Mouse (Mus musculus) midbrain, embryonic 16.5 days (tissue): Measurements from ENCODE around the gene Cyp39a1. TPM values are rescaled to one million over a fixed set of nuclear protein-coding genes. Genes with fewer than 3 reads are reported as not detected.

Experiments
- ATAC-seq: fragments of 200-750 bp; cut with Nextera tagmentation; 2 replicates; pipeline ENCODE4 v1.8.0; 2017; ENCODE audit warnings: moderate TSS enrichment
- H3K27ac ChIP-seq: fragments of 300-500 bp; sonication (generic); 2 replicates; pipeline ENCODE4 v1.5.1; 2014; ENCODE audit warnings: mild to moderate bottlenecking, low read length, mixed read lengths
- H3K27me3 ChIP-seq: fragments of 300-500 bp; sonication (generic); 2 replicates; pipeline ENCODE4 v1.6.1; 2014; ENCODE audit warnings: low read depth, low read length, mixed read lengths; ENCODE audit not compliant: control insufficient read depth, insufficient read depth
- H3K36me3 ChIP-seq: fragments of 300-500 bp; sonication (generic); 2 replicates; pipeline ENCODE4 v1.6.1; 2014; ENCODE audit warnings: mild to moderate bottlenecking, low read length, moderate library complexity, mixed read lengths; ENCODE audit not compliant: control insufficient read depth, insufficient read depth
- H3K4me1 ChIP-seq: fragments of 300-500 bp; sonication (generic); 2 replicates; pipeline ENCODE4 v1.6.1; 2014; ENCODE audit warnings: mild to moderate bottlenecking, low read length, mixed read lengths; ENCODE audit not compliant: control insufficient read depth, insufficient read depth
- H3K4me2 ChIP-seq: fragments of 300-500 bp; sonication (generic); 2 replicates; pipeline ENCODE4 v1.6.1; 2014; ENCODE audit warnings: mild to moderate bottlenecking, low read length, mixed read lengths
- H3K4me3 ChIP-seq: fragments of 300-500 bp; sonication (generic); 2 replicates; pipeline ENCODE4 v1.5.1; 2014; ENCODE audit warnings: low read depth, mild to moderate bottlenecking, low read length, moderate library complexity, mixed read lengths
- H3K9ac ChIP-seq: fragments of 300-500 bp; sonication (generic); 2 replicates; pipeline ENCODE4 v1.6.1; 2014; ENCODE audit warnings: low read depth, low read length, mixed read lengths
- H3K9me3 ChIP-seq: fragments of 300-500 bp; sonication (generic); replicated peaks from 2 replicates; pipeline ENCODE4 v1.6.1; 2014; ENCODE audit warnings: mild to moderate bottlenecking, low read length, mixed read lengths; ENCODE audit not compliant: control insufficient read depth, poor library complexity, severe bottlenecking
- WGBS: fragments of 180-500 bp; shearing (Covaris S2); extraction: QIAGEN DNeasy Blood & Tissue Kit; methylation state at CpG from one replicate; pipeline ENCODE4 v1.1.7; 2014; 5-methylcytosine and 5-hydroxymethylcytosine counted together
- polyA plus RNA-seq: library from polyadenylated mRNA; unstranded; fragments of >200 nt; fragmentation: Nextera tagmentation; extraction: Ambion mirVana; gene quantifications from 2 replicates; pipeline ENCODE4 v1.2.1, GENCODE M21; 2015

Gene Cyp39a1
- polyA plus RNA-seq, 1 experiment from 2014 or later, result 7.6 TPM

DNA sequence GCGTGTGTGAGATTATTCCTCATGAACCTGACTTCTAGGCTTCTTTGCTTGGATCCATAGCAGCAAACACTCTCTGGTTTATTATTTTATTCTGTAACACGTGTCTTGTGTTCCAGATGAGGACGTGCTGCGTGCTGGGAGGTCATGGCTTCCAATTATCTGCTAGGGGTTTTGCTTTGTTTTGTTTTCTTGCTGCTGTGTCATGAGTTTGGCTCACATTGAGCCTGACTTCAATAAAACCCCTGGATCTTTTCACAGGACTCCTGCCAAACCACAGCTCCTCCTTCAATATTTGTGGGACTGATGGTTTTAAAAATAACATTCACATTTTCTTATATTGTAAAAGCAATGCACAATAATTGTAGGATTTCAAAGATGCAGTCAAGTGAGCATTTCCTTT, 117.3 kb downstream of the Cyp39a1 start:
- no peaks in the 10 kb centered on the region for H3K9me3 ChIP-seq
- H3K36me3 ChIP-seq, result no peaks in the 10 kb centered on the region
- no peak overlapping the region for H3K9ac ChIP-seq
- WGBS, result 85% methylated on average over 4 of the region's 4 CpGs
- no peaks in the 10 kb centered on the region for H3K27me3 ChIP-seq
- no peak overlapping the region for H3K27ac ChIP-seq
- no peak for ATAC-seq
- no peaks in the 10 kb centered on the region for H3K4me1 ChIP-seq
- no peak overlapping the region for H3K4me2 ChIP-seq
- H3K4me3 ChIP-seq, result no peak overlapping the region

DNA sequence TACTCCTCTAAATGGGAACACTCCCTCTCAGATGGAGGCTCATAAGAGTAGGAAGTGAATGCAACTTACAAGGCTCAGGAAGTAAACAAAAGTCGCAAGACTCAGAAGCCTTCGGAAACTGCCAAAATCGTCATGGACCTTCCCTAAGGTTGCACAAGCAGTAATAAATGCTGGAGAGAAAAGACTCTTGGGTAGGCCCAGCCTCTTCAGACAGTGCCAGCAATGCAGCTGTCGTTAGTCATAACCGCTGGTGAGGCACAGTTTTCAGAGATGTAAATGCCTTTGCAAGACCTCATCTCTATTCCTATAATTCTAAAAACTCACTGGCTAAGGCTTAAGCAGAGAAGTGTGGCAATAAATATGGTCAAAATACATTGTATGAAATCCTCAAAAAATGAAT, 121.0 kb downstream of the Cyp39a1 start:
- Histone ChIP-seq H3K4me1 (no peaks in the 10 kb centered on the region), H3K36me3 (no peaks in the 10 kb centered on the region), H3K27me3 (no peaks in the 10 kb centered on the region), H3K9ac (no peak overlapping the region), H3K4me3 (no peak overlapping the region), H3K27ac (no peak overlapping the region), H3K4me2 (no peak overlapping the region), H3K9me3 (no peaks in the 10 kb centered on the region)
- 94% methylated on average over 5 of the region's 5 CpGs for WGBS
- ATAC-seq, result no peak

DNA sequence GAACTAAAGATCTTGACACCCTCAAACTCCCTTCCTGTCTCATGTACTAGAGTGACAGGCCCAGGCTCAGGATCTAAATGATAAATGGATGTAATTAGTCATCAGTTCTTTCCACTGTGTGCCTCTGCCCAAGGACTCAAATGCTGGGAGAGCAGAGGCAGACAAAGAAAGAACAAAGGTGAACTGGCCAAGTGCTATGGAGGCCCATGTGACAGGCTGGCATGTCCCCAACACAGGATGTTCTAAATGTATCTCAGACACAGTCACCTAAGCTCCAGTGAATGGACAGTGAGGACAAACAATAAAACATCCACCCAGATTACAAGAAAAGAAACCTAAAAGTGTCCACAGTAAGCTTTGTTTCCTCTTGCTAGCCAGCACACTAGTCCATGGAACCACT, 122.2 kb downstream of the Cyp39a1 start:
- no peaks in the 10 kb centered on the region for H3K36me3 ChIP-seq
- no peaks in the 10 kb centered on the region for H3K27me3 ChIP-seq
- ATAC-seq, result no peak
- no peaks in the 10 kb centered on the region for H3K9me3 ChIP-seq
- H3K4me3 ChIP-seq, result no peak overlapping the region
- no peak overlapping the region for H3K4me2 ChIP-seq
- no peak overlapping the region for H3K27ac ChIP-seq
- no peak overlapping the region for H3K9ac ChIP-seq
- no peaks in the 10 kb centered on the region for H3K4me1 ChIP-seq

DNA sequence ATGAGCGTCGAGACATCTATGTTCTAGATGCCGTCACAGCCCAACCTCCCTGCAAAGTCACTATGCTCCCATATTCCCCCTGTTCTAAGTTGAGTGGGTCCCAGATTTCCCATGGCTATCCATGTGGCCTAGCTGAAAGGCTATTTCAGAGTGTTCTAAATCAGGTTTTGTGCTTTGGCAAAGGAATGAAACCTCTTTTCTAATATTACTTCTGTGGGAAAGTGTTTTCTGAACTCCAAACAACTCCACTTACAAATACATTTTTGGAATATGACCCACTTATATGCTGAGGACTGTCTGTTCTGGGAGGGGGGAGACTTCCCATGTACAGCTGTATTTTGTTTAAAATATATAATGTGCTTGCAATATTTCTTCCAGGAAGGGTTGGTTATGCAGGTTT, 124.5 kb downstream of the Cyp39a1 start:
- no peak overlapping the region for H3K9ac ChIP-seq
- no peak overlapping the region for H3K4me2 ChIP-seq
- H3K9me3 ChIP-seq, result no peaks in the 10 kb centered on the region
- no peak overlapping the region for H3K4me3 ChIP-seq
- H3K27me3 ChIP-seq, result no peaks in the 10 kb centered on the region
- H3K27ac ChIP-seq, result no peak overlapping the region
- 95% methylated on average over 3 of the region's 3 CpGs for WGBS
- H3K36me3 ChIP-seq, result no peaks in the 10 kb centered on the region
- ATAC-seq, result no peak
- no peaks in the 10 kb centered on the region for H3K4me1 ChIP-seq

DNA sequence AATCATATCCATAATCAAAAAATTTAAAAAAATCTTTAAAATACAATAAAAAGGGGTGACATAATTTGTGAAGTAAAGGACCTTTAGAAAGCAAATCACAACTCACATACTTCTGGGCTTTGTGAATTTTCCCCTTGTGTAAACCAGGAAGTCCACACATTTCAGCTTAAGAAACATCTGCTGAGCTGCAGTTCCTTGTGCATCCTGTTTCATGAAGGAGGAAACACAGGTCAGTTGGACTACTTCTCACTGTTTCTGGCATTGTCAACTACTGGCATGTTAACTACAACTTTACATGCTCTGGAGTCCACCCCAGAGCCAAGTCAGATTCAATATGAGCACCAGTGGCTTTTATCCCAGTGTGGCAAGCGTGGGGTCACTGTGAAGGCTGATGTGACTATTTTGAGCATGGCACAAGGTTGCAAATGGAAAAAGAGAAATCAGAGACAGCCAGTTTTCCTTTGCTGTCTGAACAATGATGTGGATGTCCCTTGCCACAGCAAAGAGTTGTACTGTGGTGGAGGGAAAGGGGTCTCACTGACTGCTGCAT, 127.6 kb downstream of the Cyp39a1 start:
- WGBS, result 73% methylated on average over 1 of the region's 1 CpGs
- H3K9ac ChIP-seq, result no peak overlapping the region
- no peaks in the 10 kb centered on the region for H3K4me1 ChIP-seq
- no peaks in the 10 kb centered on the region for H3K36me3 ChIP-seq
- no peaks in the 10 kb centered on the region for H3K9me3 ChIP-seq
- no peak overlapping the region for H3K27ac ChIP-seq
- no peaks in the 10 kb centered on the region for H3K27me3 ChIP-seq
- no peak for ATAC-seq
- no peak overlapping the region for H3K4me2 ChIP-seq
- no peak overlapping the region for H3K4me3 ChIP-seq

Other genes starting within 250 kb of the Cyp39a1 start
- 0.06 TPM in 1 of 2 replicates, not detected in the other for gene Mep1a, start 164.6 kb upstream of the Cyp39a1 start, polyA plus RNA-seq
- 0.47 and 0.50 TPM in 2 replicates for gene Ankrd66, start 123.8 kb upstream of the Cyp39a1 start, polyA plus RNA-seq
- 24.5 and 51.2 TPM in 2 replicates for gene Pla2g7, start 99.3 kb upstream of the Cyp39a1 start, polyA plus RNA-seq
- 0.52 and 1.5 TPM in 2 replicates for gene Tdrd6, start 37.1 kb upstream of the Cyp39a1 start, polyA plus RNA-seq
- 123 and 129 TPM in 2 replicates for gene Slc25a27, start 211 bp upstream of the Cyp39a1 start, polyA plus RNA-seq
- 126 and 133 TPM in 2 replicates for gene Rcan2, start 133.9 kb downstream of the Cyp39a1 start, polyA plus RNA-seq